Mouse (Mus musculus): ENCODE results near the gene Crbn. TPM values are rescaled to one million over a fixed set of nuclear protein-coding genes. Genes with fewer than 3 reads are reported as not detected.

Gene Crbn
- polyA plus RNA-seq, 1 experiment from 2014 or later: 51.7 TPM

Other genes starting within 250 kb of the Crbn start
- not detected in 2 replicates for gene Il5ra, start 51.0 kb downstream of the Crbn start, polyA plus RNA-seq (2016; fragmentation: Nextera tagmentation; extraction: Ambion mirVana)
- gene Trnt1, start 31.0 kb downstream of the Crbn start, polyA plus RNA-seq (2016; fragmentation: Nextera tagmentation; extraction: Ambion mirVana): 63.8 and 72.3 TPM in 2 replicates